Comparison of ENCODE assay signal across 8 mouse cellular contexts in genomic region chr12:91684101-91684839, GRCm38 (mm10).
DNase-seq lines count a peak whose midpoint lies in the region; ATAC-seq and TF ChIP-seq lines count a peak whose summit lies in the region.

No protein-coding gene starts in this region.

- H3K27me3 ChIP-seq in heart, postnatal 0 days (ENCODE audit: control insufficient read depth, insufficient read depth, low read length), result peaks cover 6% of the 10 kb centered on the region; the same call in 1 of the 2 replicates
- no peaks in the 10 kb centered on the region for H3K27me3 ChIP-seq in forebrain, postnatal 0 days (ENCODE audit: insufficient read depth, low read length)

- no peak overlapping the region for H3K27ac ChIP-seq in heart, postnatal 0 days (ENCODE audit: low read depth)
- 0 out of 2 replicates have a peak overlapping the region, but pooled peaks have one; percentile 50 for H3K27ac ChIP-seq in forebrain, postnatal 0 days (ENCODE audit: low read depth, low read length)

- WGBS in heart, postnatal 0 days, result 10% methylated on average over 15 of the region's 15 CpGs
- 10% methylated on average over 15 of the region's 15 CpGs for WGBS in forebrain, postnatal 0 days

- no peak for TF ChIP-seq EP300 in heart, postnatal 0 days (IDR thresholded peaks at IDR 0.05; ENCODE audit: low read depth)

- H3K4me1 ChIP-seq in heart, postnatal 0 days (ENCODE audit: control insufficient read depth, insufficient read depth), result peaks cover 16% of the 10 kb centered on the region; the same call in 1 of the 2 replicates
- peaks cover 30% of the 10 kb centered on the region for H3K4me1 ChIP-seq in forebrain, postnatal 0 days (ENCODE audit: insufficient read depth)

- H3K36me3 ChIP-seq in heart, postnatal 0 days (replicated peaks; ENCODE audit: control insufficient read depth, insufficient read depth, low read length), result no peaks in the 10 kb centered on the region
- no peaks in the 10 kb centered on the region for H3K36me3 ChIP-seq in forebrain, postnatal 0 days (ENCODE audit: insufficient read depth)

- ATAC-seq in heart, postnatal 0 days (ENCODE audit: insufficient read depth, low read depth), result peak; percentile 58; the same call in 1 of the 2 replicates
- peak; percentile 73 for ATAC-seq in forebrain, postnatal 0 days

- peak; percentile 24 for DNase-seq in heart, postnatal 0 days (ENCODE audit: low spot score)
- no peak for DNase-seq in heart, adult 9 months (ENCODE audit: low spot score in 2 of 2)
- peak; percentile 5 for DNase-seq in cerebellum, adult 11-12 months
- DNase-seq in forebrain, postnatal 0 days, result peak; percentile 60
- DNase-seq in liver, result peak; percentile 65
- peak; percentile 49 for DNase-seq in neural tube, embryonic 10.5 days (ENCODE audit: extremely low spot score, low spot score)
- DNase-seq in adrenal gland, postnatal 25 days, result no peak
- DNase-seq in gastrocnemius, postnatal 25 days, result no peak

- H3K4me2 ChIP-seq in heart, postnatal 0 days (ENCODE audit: low read depth, low read length), result peak overlapping the region; percentile 52
- H3K4me2 ChIP-seq in forebrain, postnatal 0 days (ENCODE audit: low read depth), result peak overlapping the region; percentile 41

- H3K4me3 ChIP-seq in heart, postnatal 0 days (ENCODE audit: low read depth, low read length), result peak overlapping the region; percentile 24
- no peak overlapping the region for H3K4me3 ChIP-seq in forebrain, postnatal 0 days (ENCODE audit: low read depth, low read length)

- H3K9me3 ChIP-seq in heart, postnatal 0 days (replicated peaks; ENCODE audit: control insufficient read depth, low read length), result no peaks in the 10 kb centered on the region
- H3K9me3 ChIP-seq in forebrain, postnatal 0 days (ENCODE audit: low read length), result no peaks in the 10 kb centered on the region

- TF ChIP-seq CTCF in heart, postnatal 0 days (IDR thresholded peaks at IDR 0.05; ENCODE audit: low read depth), result no peak
- TF ChIP-seq CTCF in forebrain, postnatal 0 days (IDR thresholded peaks at IDR 0.05; ENCODE audit: low read depth), result no peak

- H3K9ac ChIP-seq in heart, postnatal 0 days (replicated peaks; ENCODE audit: low read depth, low read length), result no peak overlapping the region
- H3K9ac ChIP-seq in forebrain, postnatal 0 days, result no peak overlapping the region

Comparison
In these comparisons a context has a peak if more than half of its experiments do, and no peak if none do; other contexts are left out.
1. DNase-seq: peak in heart, postnatal 0 days (single experiment), cerebellum, adult 11-12 months (single experiment), forebrain, postnatal 0 days (single experiment), liver (single experiment) and neural tube, embryonic 10.5 days (single experiment); none in heart, adult 9 months (0 of 2), adrenal gland, postnatal 25 days (single experiment) and gastrocnemius, postnatal 25 days (single experiment).